Mouse (Mus musculus): Measurements from ENCODE around the gene Vmn1r57.
"Not testable (repeated sequence)": the region's sequence is repeated elsewhere in the genome, so short reads cannot be mapped to it uniquely, and the experiment has no call there.

The Vmn1r57 gene

GRCm38 (mm10) chr7:5218193-5218592 is at the start of gene Vmn1r57:
Gene Vmn1r57, plus strand, starts transcription at chr7:5218493.
- not testable (repeated sequence) for DNase-seq

- DNase-seq = not testable (repeated sequence)
Observed at GRCm38 (mm10) chr7:5196647-5197046, 21.6 kb upstream of the Vmn1r57 start, which contains the start of gene Vmn1r56. Gene Vmn1r56, minus strand, starts transcription at chr7:5196747.

GRCm38 (mm10) chr7:5263051-5263450 is 44.8 kb downstream of the Vmn1r57 start:
- no peak for DNase-seq

Data from kidney, adult 18-20 months (tissue).